Mouse (Mus musculus) kidney, postnatal 0 days (tissue): ENCODE measurements around the gene Ppp1r35. TPM values are rescaled to one million over a fixed set of nuclear protein-coding genes. Genes with fewer than 3 reads are reported as not detected.
A peak's percentile ranks its signal among the peaks of the same experiment; 100 is the strongest.

ENCODE experiments used
- ATAC-seq: fragments of 200-750 bp; cut with Nextera tagmentation; replicated peaks from 2 replicates; pipeline ENCODE4 v1.8.0; 2017; ENCODE audit warnings: low read depth, moderate number of reproducible peaks, moderate TSS enrichment, moderate library complexity; ENCODE audit not compliant: low FRiP score
- DNase-seq: peaks from one replicate; pipeline ENCODE4 v3.0.0-alpha.2; 2016; ENCODE audit warnings: low spot score
- H3K27ac ChIP-seq: fragments of 300-500 bp; sonication (generic); 2 replicates; pipeline ENCODE4 v1.5.1; 2014; ENCODE audit warnings: mild to moderate bottlenecking
- H3K27me3 ChIP-seq: fragments of 300-500 bp; sonication (generic); 2 replicates; pipeline ENCODE4 v1.6.1; 2014; ENCODE audit warnings: low read length, mixed read lengths; ENCODE audit not compliant: insufficient read depth
- H3K36me3 ChIP-seq: fragments of 300-500 bp; sonication (generic); 2 replicates; pipeline ENCODE4 v1.6.1; 2014; ENCODE audit warnings: low read length, mixed read lengths; ENCODE audit not compliant: insufficient read depth
- H3K4me1 ChIP-seq: fragments of 300-500 bp; sonication (generic); replicated peaks from 2 replicates; pipeline ENCODE4 v1.6.1; 2014; ENCODE audit warnings: antibody characterized with exemption, low read length, mixed read lengths; ENCODE audit not compliant: insufficient read depth
- H3K4me2 ChIP-seq: fragments of 300-500 bp; sonication (generic); 2 replicates; pipeline ENCODE4 v1.6.1; 2014; ENCODE audit warnings: mild to moderate bottlenecking, low read length, moderate library complexity, mixed read lengths
- H3K4me3 ChIP-seq: fragments of 300-500 bp; sonication (generic); replicated peaks from 2 replicates; pipeline ENCODE4 v1.5.1; 2014; ENCODE audit warnings: low read depth, low read length
- H3K9ac ChIP-seq: fragments of 300-500 bp; sonication (generic); 2 replicates; pipeline ENCODE4 v1.6.1; 2014; ENCODE audit warnings: low read depth, low read length
- H3K9me3 ChIP-seq: fragments of 300-500 bp; sonication (generic); replicated peaks from 2 replicates; pipeline ENCODE4 v1.6.1; 2016; ENCODE audit warnings: low read length, inconsistent platforms, mixed read lengths
- CTCF ChIP-seq: IDR thresholded peaks from 2 replicates; pipeline ENCODE4 v1.5.1; 2016; ENCODE audit warnings: antibody characterized with exemption, low read depth, mild to moderate bottlenecking, moderate library complexity
- WGBS: fragments of 180-500 bp; shearing (Covaris S2); extraction: QIAGEN DNeasy Blood & Tissue Kit; methylation state at CpG from one replicate; pipeline ENCODE4 v1.1.7; 2014; 5-methylcytosine and 5-hydroxymethylcytosine counted together
- polyA plus RNA-seq: library from polyadenylated mRNA; unstranded; fragments of >200 nt; fragmentation: Nextera tagmentation; extraction: Ambion mirVana; gene quantifications from 2 replicates; pipeline ENCODE4 v1.2.1, GENCODE M21; 2015

The Ppp1r35 gene
- polyA plus RNA-seq, 1 experiment from 2014 or later, result 32.4 TPM

DNA sequence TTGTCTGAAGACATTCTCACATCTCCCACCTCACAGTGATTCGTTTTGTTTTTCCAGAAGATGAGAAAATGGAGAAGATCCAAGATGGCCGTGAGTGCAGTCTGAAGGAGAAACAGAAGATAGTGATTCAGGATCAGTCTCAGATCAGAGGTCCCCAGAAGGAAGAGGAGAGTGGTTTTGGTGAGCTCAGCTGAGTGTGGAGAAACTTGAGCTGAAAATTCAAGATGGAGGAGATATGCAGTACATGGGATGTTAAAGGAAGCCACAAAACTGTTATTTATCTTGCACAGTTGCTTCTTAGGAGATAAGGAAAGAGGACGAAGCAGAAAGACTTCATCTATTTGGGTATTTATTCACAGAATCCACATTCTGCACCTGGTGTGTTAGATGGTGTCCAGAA, 22.3 kb downstream of the Ppp1r35 start:
- no peaks in the 10 kb centered on the region for H3K36me3 ChIP-seq
- no peak overlapping the region for H3K4me3 ChIP-seq
- H3K9me3 ChIP-seq, result no peaks in the 10 kb centered on the region
- no peaks in the 10 kb centered on the region for H3K4me1 ChIP-seq
- no peak overlapping the region for H3K4me2 ChIP-seq
- DNase-seq (no peak), ATAC-seq (no peak)
- H3K27ac ChIP-seq, result no peak overlapping the region
- H3K9ac ChIP-seq, result no peak overlapping the region
- no peak for TF ChIP-seq CTCF
- WGBS, result 84% methylated on average over 3 of the region's 3 CpGs
- no peaks in the 10 kb centered on the region for H3K27me3 ChIP-seq

DNA sequence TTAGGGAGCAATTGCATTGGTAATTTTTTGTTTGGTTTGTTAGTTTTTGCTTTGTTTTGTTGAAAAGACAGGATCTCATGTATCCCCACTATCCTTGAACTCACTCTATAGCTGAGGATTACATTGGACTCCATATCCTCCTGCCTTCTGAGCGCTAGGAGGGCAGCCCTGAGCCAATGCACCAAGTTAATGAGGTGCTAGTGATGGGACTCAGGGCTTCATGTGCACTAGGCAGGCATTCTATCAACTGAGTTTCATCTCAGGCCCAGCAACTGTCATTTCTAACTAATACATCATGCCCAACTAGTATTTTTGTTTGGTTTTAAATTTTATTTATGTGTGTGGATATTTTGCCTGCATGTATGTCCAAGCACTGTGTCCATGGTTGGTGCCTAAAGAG, 27.5 kb downstream of the Ppp1r35 start:
- 84% methylated on average over 1 of the region's 1 CpGs for WGBS
- no peak for DNase-seq

DNA sequence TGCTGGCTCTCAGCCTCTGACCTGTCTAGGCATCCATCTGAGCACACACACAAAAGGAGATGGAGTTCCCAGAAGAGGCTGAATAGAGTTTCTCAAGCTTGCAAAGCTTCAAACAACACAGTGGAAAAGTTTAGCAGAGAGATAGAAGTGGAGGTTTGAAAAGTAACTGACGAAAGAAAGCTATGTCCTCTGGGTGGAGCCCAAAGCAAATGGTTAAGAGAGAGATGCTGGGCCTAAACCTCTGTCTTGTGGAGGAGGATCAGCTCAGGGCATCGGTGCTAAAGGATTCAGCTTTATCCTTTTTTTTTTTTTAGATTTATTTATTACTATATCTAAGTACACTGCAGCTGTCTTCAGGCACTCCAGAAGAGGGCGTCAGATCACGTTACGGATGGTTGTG, 29.7 kb downstream of the Ppp1r35 start:
- DNase-seq, result no peak
- WGBS, result 85% methylated on average over 5 of the region's 5 CpGs
- H3K4me1 ChIP-seq, result no peaks in the 10 kb centered on the region
- H3K27ac ChIP-seq, result no peak overlapping the region
- no peak for TF ChIP-seq CTCF
- ATAC-seq, result no peak
- no peaks in the 10 kb centered on the region for H3K36me3 ChIP-seq
- no peaks in the 10 kb centered on the region for H3K27me3 ChIP-seq
- H3K4me2 ChIP-seq, result no peak overlapping the region
- no peak overlapping the region for H3K4me3 ChIP-seq
- no peaks in the 10 kb centered on the region for H3K9me3 ChIP-seq
- H3K9ac ChIP-seq, result no peak overlapping the region

More for the DNA sequence above, 27.5 kb downstream of the Ppp1r35 start:
- Histone ChIP-seq H3K4me1 (no peaks in the 10 kb centered on the region), H3K27ac (no peak overlapping the region), H3K4me2 (no peak overlapping the region), H3K9me3 (no peaks in the 10 kb centered on the region), H3K4me3 (no peak overlapping the region), H3K9ac (no peak overlapping the region), H3K36me3 (no peaks in the 10 kb centered on the region), H3K27me3 (no peaks in the 10 kb centered on the region)
- ATAC-seq, result no peak
- TF ChIP-seq CTCF, result no peak

DNA sequence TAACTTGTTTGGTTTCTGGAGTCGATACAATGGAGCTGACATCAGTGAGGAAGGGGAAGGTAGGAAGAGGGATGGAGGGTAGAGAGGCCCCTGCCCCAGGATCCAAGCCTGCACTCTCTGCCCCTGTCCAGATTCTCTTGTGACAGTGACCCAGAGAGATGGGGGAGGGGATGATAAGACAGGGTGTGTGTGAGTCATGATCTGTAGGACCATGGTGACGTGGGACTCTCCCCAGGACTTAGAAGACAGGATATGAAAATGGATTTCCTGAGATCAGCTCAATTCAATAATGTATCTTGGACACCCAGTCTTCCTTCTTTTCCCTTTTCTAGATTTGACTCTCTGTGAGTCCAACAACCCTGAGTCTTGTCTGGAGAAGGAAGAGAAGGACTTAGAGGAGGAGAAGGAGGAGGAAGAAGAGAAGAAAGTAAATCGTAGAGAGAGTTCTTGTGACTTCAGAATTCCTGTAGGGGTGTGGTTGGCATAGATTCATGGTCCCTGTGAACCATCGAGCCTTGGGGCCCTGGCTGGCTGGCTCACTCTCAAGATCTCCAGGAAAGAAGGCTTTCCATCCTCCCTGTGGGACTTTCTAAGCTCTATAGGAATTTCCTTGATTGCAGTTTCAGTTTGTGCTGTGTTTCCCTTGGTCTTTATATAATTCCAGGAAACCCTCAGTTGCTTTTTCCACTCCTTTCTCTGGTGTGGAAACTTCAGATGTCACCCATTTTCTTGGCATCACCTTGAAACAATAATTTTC, 39.0 kb downstream of the Ppp1r35 start:
- DNase-seq, result peak; percentile 5
- H3K27ac ChIP-seq, result no peak overlapping the region
- no peaks in the 10 kb centered on the region for H3K36me3 ChIP-seq
- no peaks in the 10 kb centered on the region for H3K4me1 ChIP-seq
- no peak for ATAC-seq
- H3K9me3 ChIP-seq, result no peaks in the 10 kb centered on the region
- H3K9ac ChIP-seq, result no peak overlapping the region
- no peak overlapping the region for H3K4me2 ChIP-seq
- H3K27me3 ChIP-seq, result no peaks in the 10 kb centered on the region
- H3K4me3 ChIP-seq, result no peak overlapping the region
- TF ChIP-seq CTCF, result no peak
- 56% methylated on average over 4 of the region's 4 CpGs for WGBS

DNA sequence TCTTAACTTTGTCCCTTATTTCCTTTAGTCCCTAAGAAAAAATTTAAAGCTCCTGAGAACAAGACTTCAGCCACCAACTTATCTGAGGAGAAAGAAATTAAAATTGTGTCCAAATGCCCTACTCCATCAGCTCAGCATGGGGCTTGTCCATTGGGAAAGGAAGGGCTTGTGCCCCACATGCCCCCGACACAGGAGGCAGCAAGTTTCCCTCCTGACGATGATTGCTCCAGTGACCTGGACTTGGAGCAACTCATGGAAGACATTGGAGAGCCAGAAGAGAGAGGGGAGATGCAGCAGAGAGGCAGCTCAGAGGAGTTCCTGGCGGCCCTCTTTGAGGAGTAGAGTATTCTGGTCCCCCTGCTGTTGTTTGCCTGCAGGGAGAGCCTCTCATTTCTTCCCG, 43.5 kb downstream of the Ppp1r35 start:
- Histone ChIP-seq H3K4me2 (no peak overlapping the region), H3K27ac (no peak overlapping the region), H3K27me3 (no peaks in the 10 kb centered on the region), H3K9ac (no peak overlapping the region), H3K4me1 (no peaks in the 10 kb centered on the region), H3K36me3 (no peaks in the 10 kb centered on the region), H3K9me3 (no peaks in the 10 kb centered on the region), H3K4me3 (no peak overlapping the region)
- ATAC-seq, result no peak
- WGBS, result 69% methylated on average over 4 of the region's 4 CpGs
- TF ChIP-seq CTCF, result no peak
- DNase-seq, result no peak

DNA sequence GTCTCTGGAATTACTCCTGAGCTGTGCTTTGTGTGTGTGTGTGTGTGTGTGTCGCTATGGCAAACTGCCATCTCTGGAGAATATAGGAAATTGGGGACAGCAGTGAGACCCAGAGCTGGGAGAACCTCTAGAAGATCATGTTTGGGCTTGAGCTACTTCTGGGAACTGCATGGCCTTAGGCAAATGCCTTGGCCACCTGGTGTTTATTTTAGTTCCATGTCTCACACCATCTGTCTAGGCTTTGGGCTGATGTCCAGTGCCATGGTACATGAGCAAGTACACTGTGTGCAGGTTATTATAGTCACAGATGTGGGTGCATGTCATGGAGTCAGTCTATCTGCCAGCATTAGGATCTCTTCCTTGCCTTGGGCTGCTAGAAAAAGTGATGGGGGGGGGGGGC, 44.0 kb downstream of the Ppp1r35 start:
- ATAC-seq, result no peak
- no peaks in the 10 kb centered on the region for H3K27me3 ChIP-seq
- no peak overlapping the region for H3K4me2 ChIP-seq
- no peak overlapping the region for H3K27ac ChIP-seq
- no peak for TF ChIP-seq CTCF
- DNase-seq, result no peak
- no peaks in the 10 kb centered on the region for H3K9me3 ChIP-seq
- 71% methylated on average over 1 of the region's 1 CpGs for WGBS
- H3K9ac ChIP-seq, result no peak overlapping the region
- H3K4me1 ChIP-seq, result no peaks in the 10 kb centered on the region
- H3K4me3 ChIP-seq, result no peak overlapping the region
- H3K36me3 ChIP-seq, result no peaks in the 10 kb centered on the region
